Mouse (Mus musculus): ENCODE results near the gene Ttc28.

GRCm38 (mm10) chr5:111200167-111200840 lies 320.7 kb downstream of the Ttc28 start:
- TF ChIP-seq CTCF (IDR thresholded peaks at IDR 0.05; ENCODE audit: low read depth) (no peak), EP300 (IDR thresholded peaks at IDR 0.05; ENCODE audit: low read depth) (no peak)
